Mouse (Mus musculus) heart, postnatal 36 days (tissue): ENCODE measurements around the gene Ptprg. TPM values are rescaled to one million over a fixed set of nuclear protein-coding genes. Genes with fewer than 3 reads are reported as not detected.
A peak's percentile ranks its signal among the peaks of the same experiment; 100 is the strongest.

Experiments
- DNase-seq, 2 experiments: peaks; one replicate each; pipeline ENCODE4 v3.0.0; 2021 to 2022
- intact Hi-C: fragments of 180-260 bp; cut with DNase I; formaldehyde crosslinking; loops from one replicate; pipeline ENCODE4 v1.15.1; 2025
- total RNA-seq, 2 experiments: library from RNA; stranded (reverse); gene quantifications; 2 replicates each; pipeline ENCODE4 v1.2.3; 2021

Ptprg gene
- total RNA-seq, 2 experiments from 2014 or later, result 51.9 to 66.2 TPM

DNA sequence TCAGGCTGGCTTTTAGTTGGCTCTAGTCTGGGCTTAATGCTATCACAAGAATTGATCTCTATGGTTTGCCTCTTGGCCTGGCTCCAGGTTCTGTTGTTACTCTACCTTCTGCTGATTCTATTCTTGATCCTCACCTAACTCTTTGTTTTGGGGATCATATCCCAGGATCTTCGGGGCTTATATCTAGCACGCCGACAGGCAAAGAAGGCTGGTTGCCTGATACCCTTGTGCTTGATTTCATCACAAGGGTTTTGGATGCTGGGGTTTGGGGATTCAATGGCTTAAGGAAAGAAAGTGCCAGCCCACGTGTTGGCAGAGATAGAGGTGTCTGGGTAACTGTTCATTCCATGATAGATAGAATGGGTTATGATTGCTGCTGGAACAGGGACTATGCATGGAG, 164.9 kb downstream of the Ptprg start:
- DNase-seq, result no peak
- intact Hi-C loops, result no loop called here

DNA sequence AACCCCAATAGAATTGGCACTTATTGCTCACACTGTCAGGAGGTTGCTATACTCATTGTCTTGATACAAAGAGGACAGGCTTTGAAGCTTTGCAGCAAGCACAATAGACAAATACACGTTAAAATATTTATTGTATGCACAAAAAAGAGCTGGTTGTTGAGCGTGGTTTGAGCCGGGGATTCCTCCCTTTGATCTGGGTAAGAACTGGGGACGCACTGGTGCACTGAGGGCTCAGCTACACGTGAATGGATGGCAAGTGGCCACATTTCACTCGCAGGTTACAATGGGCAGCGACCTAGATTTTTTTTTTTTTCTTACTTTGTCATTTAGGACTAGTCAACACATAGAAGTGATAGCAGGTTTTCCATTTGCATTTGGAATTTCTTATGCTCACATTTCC, 165.9 kb downstream of the Ptprg start:
- intact Hi-C loops, result no loop called here
- DNase-seq, result no peak

DNA sequence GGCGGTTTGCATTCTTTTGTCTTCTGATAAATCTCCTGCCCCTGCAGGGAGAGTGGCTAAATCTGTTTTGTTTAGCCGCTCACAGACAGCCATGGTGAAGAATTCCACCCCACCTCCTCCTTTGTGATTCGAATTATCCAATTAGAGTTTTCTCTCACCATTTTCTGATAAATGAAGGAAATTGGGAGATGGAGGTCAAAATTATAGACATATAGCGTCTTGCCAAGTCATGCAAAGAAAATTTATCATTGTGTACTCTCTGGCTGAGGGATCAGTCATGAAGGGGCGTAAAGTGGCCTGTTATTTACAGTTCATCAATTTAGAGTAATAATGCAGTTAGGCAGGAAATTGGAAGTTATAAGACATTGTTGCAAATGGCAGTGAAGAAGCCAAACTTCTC, 168.8 kb downstream of the Ptprg start:
- intact Hi-C loops, result loop anchor here (1.0 kb wide), 1 partner anchor 12 kb away; no protein-coding TSS in a partner anchor
- no peak for DNase-seq

DNA sequence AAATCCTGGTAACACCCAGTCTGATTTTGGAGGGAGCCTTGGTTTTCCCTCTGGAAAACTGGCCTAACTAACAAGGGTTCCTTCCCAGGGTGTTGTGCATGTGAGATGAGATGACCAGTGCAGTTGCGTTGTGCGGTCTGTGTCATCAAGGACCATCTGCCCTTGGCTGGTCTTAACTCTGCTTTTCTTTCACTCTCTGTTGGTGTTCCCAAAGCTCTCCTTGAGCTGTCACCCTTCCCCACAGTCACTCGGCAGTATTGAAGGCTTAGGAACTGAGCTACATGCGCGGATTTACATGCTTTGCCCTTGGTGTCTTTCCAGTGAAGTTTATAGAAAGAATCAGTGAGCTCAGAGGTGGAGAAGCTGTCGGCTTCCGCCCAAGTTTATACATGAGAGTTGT, 170.5 kb downstream of the Ptprg start:
- intact Hi-C loops, result no loop called here
- no peak for DNase-seq

DNA sequence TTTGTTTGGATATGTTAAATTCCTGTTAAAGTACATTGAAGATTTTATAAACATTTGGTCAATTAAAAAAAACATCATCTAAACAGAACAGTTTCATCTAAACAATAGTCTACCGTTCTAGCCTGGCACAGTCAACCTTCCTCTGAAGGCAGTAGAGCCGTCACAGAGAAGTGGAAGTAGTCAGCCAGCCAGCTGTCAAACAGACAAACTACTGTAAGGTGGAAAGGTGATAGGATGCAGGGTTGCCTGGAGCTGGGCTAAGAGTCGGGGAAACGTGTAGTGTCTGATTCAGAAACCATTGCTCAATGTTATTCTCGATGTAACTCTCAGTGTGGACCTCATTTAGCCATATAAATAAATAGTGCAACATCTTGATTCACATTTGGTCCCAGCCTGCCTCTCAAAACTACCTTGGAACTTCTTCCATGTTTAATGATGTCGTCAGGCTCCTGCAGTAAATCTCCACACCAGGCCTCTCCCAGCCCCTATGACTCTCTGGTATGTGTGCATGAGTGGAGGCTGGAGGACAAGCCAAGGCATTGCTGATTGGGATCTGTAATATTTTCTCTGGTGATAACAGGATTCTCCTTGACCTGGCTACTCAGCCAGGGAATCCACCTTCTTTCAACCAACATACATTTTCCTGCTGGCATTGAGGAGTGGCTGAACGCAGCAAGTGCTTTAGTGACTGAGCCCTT, 178.0 kb downstream of the Ptprg start:
- DNase-seq, result no peak
- intact Hi-C loops, result no loop called here

DNA sequence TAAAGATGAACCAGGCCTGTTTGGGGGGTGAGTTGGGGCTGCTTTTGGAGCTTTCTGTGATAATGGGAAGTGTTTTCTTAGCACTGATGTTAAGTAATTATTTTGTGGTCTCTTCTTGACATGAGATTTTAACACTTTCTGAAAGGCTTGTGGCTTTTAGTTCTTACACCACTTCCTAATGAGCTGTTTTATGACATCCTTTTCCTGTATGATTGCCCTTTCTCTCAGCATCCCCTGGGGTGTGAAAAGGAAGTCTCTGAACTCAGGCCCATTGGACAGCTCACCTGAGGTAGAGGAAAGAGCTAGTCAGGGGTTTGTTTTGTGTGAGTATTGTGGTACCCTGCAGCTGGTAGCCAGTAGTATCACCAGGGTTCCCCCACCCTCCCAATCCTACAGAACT, 179.0 kb downstream of the Ptprg start:
- intact Hi-C loops, result no loop called here
- DNase-seq, result no peak

DNA sequence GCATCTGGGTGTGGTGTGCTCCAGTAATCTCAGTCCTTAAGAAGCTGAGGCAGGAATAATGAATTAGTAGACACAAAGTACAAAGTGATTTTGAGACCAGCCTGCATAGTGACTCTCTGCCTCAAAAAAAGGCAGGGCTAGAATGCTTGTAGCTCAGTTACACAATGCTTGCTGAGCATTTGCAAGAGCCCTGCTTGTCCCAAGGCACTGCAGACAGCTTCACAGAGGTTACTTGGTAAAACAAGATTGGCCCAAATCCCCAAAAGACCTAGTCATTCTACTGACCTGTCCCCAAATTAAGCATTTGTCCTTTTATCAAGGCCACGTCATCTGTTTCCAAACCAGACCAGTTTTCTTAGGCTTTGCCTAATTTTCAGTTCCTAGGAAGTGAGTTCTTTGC, 190.4 kb downstream of the Ptprg start:
- intact Hi-C loops, result no loop called here
- no peak for DNase-seq

DNA sequence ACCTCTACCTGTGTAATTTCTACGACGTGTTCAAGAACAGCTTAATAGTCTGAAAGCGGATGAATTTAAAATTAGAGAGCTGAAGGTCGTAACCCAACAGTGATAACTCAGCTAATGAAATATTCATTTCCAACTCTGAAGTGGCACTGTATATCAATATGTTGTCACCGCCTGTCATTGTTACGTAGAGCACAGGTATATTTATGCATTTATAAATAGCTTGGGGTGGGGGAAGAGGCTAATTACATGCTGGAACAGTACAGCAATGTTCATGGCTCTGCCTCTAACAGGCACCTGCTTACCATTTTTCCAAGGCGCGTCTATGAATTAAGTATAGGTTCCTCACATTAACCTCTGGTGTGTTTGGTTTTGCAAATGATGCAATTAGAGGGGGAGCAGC, 199.3 kb downstream of the Ptprg start:
- DNase-seq, result no peak
- intact Hi-C loops, result no loop called here

DNA sequence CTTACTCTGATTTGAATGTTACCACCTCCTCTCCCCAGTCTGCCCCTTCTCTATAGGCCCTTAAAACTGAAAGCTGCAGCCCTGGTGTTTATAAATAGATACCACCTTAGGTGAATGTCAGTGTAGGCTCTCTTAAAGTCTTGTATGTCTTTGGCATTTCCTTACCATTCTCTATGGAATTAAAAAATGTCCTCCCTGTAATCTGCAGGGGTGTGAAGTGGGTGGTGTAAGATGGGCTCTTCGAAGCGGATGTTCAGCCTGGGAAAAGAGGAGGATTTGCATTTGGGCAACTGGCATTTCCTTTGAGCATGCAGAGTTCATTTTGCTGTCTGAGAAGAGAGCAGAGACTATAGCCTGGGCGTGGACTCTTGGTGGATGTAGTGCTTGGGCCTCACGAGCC, 201.3 kb downstream of the Ptprg start:
- DNase-seq, result no peak
- intact Hi-C loops, result no loop called here

DNA sequence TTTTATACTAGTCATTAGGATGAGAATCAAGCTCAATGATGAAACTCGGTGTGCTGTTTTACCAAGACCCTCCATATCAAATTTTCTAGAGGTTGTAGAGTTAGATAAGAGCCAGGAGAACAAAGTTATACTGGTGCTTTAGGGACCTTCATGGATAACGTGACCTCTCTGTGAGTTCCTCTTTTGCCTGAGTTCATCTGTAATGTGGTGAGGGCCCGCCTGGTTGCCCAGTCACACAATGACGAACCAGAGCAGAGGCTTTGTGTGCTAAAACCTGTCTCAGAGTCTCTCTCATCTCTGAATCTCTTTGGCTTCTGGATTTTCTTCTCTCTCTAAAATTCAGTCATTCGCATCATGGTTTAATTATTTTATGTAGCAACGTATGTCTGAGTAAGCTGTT, 204.9 kb downstream of the Ptprg start:
- intact Hi-C loops, result no loop called here

DNA sequence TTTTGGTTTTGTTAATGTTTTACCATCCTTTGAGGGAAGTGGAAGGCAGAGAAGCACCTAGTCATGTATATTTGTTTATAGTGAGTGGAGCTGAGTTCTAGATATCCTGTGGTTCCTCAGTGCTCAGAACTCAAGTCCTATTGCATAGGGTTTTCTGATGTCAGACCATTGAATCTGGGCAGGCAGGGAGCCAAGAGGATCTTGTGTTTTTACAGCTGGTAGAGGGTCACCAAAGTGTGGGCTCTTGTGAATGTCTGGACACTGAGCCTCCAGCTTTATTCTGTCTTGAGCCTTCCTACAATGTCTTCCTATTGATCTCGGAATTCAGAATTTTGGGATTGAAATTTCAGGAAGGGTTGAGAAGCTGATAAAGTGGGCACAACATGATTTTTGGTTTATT, 206.0 kb downstream of the Ptprg start:
- no peak for DNase-seq
- intact Hi-C loops, result no loop called here

More for the DNA sequence above, 204.9 kb downstream of the Ptprg start:
- DNase-seq, result no peak

DNA sequence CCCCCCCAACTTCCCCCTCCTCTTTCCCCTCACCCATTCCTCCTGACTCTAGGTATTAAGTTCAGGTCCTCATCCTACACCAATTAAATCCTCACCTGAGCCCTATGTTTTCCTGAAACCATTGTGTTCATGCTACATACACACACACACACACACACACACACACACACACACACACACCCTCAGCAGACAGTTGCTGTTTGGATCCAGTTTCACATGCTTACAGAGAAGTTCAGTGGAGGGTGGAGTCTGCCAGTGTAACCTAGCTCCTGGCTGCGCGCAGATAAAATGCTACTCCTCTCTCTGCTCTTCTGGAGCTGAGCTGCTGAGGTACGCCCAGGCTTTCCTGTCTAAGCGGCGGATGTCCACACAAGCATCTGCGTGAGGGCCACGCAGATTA, 209.7 kb downstream of the Ptprg start:
- no peak for DNase-seq
- intact Hi-C loops, result no loop called here

DNA sequence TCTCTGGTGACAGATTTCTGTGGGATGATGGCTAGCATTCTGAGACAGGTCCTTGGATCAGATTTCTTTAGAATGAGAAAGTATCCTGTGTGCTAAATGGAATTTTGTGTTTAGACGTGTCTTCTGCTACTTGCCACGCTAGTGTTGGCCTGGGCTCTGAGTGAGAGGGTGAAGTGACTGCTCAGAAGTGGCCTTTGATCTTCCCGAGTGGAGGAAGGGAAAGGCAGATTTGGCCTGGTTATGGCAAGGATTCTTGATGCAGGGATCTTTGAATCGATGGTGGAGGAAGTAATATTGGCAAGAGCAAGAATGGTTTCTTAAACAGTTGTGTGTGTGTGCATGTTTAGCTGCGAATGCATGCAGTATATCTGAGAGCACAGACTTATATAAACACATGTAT, 219.4 kb downstream of the Ptprg start:
- intact Hi-C loops, result no loop called here

DNA sequence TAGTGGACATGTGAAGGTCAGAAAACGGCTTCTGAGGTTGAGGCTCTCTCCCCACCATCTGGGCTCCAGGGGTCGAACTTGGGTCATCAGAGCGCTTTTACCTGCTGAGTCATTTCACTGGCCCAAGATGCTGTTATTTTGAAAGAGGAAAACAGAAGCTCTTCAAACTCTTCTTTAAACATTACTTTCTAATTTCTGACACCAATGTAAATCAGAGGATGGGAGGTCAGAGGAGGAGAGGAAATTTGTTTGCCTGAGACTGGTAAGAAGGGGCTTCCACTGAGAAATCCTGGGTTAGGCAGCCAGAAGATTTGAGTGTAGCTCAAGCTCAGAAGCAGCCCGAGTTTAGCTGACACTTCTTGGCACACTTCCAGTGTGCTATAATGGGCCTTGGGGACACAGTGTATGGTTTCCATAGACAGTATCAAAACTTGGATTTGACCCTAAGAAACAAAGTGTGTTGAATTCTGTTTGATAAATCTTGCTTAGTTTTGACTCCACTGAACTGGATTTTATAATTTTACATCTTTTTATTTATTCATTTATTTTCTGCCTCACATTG, 221.2 kb downstream of the Ptprg start:
- intact Hi-C loops, result no loop called here
- DNase-seq, result no peak

More for the DNA sequence above, 219.4 kb downstream of the Ptprg start:
- DNase-seq, result no peak

DNA sequence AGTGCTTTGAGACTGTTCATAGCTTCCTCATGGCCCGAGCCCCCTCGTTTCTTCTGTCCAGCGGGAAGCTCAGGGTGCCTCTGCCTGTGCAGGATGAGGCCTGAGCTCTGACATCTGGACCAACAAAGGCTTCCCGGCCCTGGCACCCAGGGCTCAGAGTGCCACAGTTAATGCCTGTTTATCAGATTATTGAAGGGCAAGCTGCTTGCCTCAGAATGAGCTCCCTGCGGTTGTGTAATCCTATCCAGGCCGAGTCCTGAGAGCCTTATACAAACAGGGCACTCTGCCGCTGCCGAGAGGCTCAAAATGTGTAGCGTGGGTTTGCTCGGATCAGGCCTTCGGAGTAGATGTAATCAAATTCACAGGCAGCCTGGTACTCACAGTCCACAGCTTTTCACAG, 221.9 kb downstream of the Ptprg start:
- intact Hi-C loops, result no loop called here
- DNase-seq, result peak; percentile 33 to 34

DNA sequence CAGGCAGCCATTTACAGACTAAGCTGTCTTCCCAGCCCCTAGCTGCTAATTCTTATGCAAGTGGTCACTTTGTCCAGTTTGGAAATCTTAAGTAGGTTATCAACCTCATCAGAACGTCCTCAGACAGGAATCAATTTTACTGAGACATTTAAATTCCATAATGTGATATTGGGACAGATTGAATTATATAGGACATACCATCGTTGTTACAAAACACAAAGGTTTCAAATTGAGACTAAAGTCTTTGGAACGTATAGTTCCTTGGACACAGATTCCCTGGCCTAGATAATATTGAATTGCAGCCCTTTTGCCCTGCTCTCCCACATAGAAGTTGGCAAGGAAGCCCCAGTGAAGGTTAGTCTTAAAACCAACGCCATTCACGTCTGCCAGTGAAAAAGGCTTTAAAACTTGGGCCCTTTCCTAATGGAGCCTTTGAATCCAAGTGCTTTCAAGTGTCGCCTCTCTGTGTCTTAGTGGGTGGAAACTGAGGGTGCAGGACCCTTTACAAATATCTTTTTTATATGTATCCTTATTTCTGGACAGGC, 222.7 kb downstream of the Ptprg start:
- DNase-seq, result no peak
- intact Hi-C loops, result no loop called here

DNA sequence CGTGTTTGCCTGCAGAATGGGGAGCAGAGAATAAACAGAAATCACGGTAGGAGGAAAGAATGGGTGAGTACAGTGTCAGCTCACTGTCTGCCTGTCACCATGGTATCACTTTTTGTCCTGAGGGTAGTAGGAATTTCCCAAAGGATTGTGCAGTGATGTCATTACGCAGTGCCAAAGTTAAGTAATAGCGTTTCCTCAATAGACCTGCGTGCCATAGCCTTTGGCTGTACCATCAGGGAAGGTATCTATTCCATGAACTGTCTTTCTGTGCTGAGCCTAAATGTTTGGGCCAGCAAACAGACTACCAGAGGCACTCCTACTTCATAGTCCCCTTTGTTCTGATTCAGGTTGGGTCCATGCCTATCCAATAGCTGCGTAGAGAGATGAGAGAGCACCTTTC, 223.2 kb downstream of the Ptprg start:
- intact Hi-C loops, result no loop called here
- no peak for DNase-seq

DNA sequence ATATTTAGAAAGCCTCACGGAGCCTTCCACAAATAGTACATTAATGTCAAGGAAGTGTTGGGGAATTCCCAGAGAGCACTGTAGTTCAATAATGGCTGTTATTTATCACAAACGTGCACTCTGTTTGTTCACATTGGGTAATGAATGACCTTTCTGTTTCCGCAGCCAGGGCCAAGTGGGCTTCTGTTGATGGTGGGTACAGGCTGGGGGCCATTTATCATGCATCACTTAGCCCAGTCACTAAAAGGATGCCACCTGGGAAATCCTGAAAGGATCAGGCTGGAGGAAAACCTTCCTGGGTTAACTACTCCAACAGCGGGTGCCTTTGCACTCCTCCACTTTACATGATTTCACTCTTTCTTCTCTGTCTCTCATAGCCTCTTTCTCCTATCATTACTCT, 237.9 kb downstream of the Ptprg start:
- intact Hi-C loops, result no loop called here
- no peak for DNase-seq

DNA sequence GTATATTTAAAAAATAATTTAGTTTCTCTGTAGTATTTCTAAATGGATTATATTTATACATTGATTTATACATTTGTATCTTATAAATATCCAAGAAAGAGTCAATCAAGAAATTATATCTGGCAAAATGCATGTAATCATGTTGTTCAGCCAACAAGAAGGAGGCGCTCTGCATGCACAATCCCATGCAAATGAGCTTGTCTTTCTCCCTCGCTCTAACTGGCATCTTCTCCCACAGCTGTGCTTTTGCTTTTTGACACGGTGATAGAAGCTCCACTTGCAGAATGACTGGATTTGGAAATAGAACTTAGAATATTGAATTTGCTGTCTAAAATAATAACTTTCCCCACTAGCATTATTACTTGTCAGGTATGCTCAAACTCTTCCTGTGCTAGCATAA, 240.5 kb downstream of the Ptprg start:
- no peak for DNase-seq
- intact Hi-C loops, result no loop called here

DNA sequence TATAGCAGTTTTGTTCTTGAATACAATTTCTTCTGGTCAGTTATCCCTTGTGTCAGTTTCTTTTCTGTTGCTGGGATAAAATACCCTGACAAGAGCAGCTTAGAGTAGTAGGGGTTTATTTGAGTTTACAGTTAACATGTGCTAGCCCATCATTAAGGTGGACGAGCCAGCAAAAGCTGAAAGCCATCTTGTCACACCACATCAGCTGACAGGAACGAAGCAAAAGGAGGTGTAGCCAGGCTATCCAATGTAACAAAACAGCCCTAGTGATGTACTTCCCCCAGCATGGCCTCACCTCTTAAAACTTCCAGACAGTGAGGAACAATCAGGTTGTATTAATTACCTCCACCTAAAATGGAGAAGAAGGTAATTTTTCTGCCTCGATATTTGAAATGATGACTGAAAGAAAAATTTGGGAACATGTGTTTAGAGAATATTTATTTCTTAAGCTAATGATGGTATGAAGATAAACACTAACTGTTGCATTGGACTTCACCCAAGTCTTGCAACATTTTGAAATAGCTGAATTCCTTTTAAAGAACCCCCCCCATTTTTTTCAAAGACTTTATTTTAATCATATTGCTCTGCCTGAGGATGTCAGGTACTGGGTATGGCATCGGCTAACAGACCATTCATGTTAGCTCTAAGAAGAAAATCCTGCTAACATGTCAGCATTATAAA, 249.2 kb downstream of the Ptprg start:
- intact Hi-C loops, result no loop called here
- DNase-seq, result no peak

DNA sequence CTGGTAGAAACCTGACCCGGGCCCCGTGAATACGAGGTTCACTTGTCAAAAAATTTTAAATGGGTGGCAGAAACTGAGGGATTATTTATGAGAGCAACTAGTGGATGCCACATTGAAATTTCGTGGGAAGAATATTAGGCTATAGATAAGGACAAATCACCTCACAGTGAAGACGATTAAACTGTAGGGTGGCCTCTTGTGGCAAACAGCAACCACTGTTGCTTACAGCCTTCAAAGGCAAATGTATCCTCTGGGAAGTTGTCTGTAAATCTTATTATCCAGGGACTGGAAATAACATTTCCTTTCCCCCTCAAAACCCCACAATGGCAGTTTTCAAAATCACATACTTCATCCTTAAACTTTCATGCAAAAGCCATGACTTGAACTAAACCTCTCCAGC, 253.3 kb downstream of the Ptprg start:
- no peak for DNase-seq
- intact Hi-C loops, result no loop called here

DNA sequence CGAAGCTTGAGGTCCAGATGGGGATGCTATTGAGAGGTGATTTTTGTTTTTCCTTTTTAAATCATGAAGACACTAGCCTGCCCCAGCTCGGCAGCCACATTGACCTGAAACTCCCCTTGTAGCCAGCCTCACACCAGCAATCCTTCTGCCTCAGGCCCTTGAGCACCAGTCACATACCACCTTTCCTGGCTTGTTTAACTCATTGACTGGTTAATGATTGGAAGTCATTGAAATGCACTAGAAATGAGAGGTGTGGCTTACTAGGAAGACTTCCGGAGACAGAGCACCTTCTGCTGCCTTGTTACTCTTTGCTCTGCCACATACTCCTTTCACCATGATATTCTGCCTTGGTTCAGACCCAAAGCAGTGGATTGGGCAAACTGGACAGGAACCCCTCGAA, 254.1 kb downstream of the Ptprg start:
- DNase-seq, result no peak
- intact Hi-C loops, result no loop called here
